Mouse (Mus musculus) midbrain, postnatal 0 days (tissue): ENCODE results near the gene Derl3. TPM values are rescaled to one million over a fixed set of nuclear protein-coding genes. Genes with fewer than 3 reads are reported as not detected.
A peak's percentile ranks its signal among the peaks of the same experiment; 100 is the strongest.

Source experiments
- ATAC-seq: fragments of 200-750 bp; cut with Nextera tagmentation; 2 replicates; pipeline ENCODE4 v1.8.0; 2017; ENCODE audit warnings: moderate number of reproducible peaks, mild to moderate bottlenecking, moderate TSS enrichment, moderate library complexity; ENCODE audit not compliant: low FRiP score
- DNase-seq: peaks from one replicate; pipeline ENCODE4 v3.0.0-alpha.2; 2015; ENCODE audit warnings: low spot score
- H3K27ac ChIP-seq: fragments of 300-500 bp; sonication (generic); 2 replicates; pipeline ENCODE4 v1.5.1; 2014; ENCODE audit warnings: low read depth, mild to moderate bottlenecking, low read length, mixed read lengths
- H3K27me3 ChIP-seq: fragments of 300-500 bp; sonication (generic); 2 replicates; pipeline ENCODE4 v1.6.1; 2014; ENCODE audit warnings: low read length, control low read depth, mixed read lengths; ENCODE audit not compliant: insufficient read depth
- H3K36me3 ChIP-seq: fragments of 300-500 bp; sonication (generic); 2 replicates; pipeline ENCODE4 v1.6.1; 2014; ENCODE audit warnings: low read length, control low read depth, mixed read lengths; ENCODE audit not compliant: insufficient read depth
- H3K4me1 ChIP-seq: fragments of 300-500 bp; sonication (generic); 2 replicates; pipeline ENCODE4 v1.6.1; 2014; ENCODE audit warnings: mild to moderate bottlenecking, control low read depth, antibody characterized with exemption, low read length, mixed read lengths; ENCODE audit not compliant: insufficient read depth
- H3K4me2 ChIP-seq: fragments of 300-500 bp; sonication (generic); 2 replicates; pipeline ENCODE4 v1.6.1; 2014; ENCODE audit warnings: low read depth, mild to moderate bottlenecking, low read length, mixed read lengths; ENCODE audit not compliant: poor library complexity, severe bottlenecking
- H3K4me3 ChIP-seq: fragments of 300-500 bp; sonication (generic); 2 replicates; pipeline ENCODE4 v1.5.1; 2014; ENCODE audit warnings: low read depth, mild to moderate bottlenecking, low read length, moderate library complexity
- H3K9ac ChIP-seq: fragments of 300-500 bp; sonication (generic); replicated peaks from 2 replicates; pipeline ENCODE4 v1.6.1; 2014; ENCODE audit warnings: mild to moderate bottlenecking, low read length, moderate library complexity, mixed read lengths; ENCODE audit not compliant: poor library complexity, severe bottlenecking
- H3K9me3 ChIP-seq: fragments of 300-500 bp; sonication (generic); 2 replicates; pipeline ENCODE4 v1.6.1; 2016; ENCODE audit warnings: low read length, control low read depth
- CTCF ChIP-seq: IDR thresholded peaks from 2 replicates; pipeline ENCODE4 v1.5.1; 2016; ENCODE audit warnings: antibody characterized with exemption, mild to moderate bottlenecking
- WGBS: fragments of 180-500 bp; shearing (Covaris S2); extraction: QIAGEN DNeasy Blood & Tissue Kit; methylation state at CpG from one replicate; pipeline ENCODE4 v1.1.7; 2014; 5-methylcytosine and 5-hydroxymethylcytosine counted together
- polyA plus RNA-seq: library from polyadenylated mRNA; unstranded; fragments of >200 nt; fragmentation: Nextera tagmentation; extraction: Ambion mirVana; gene quantifications from 2 replicates; pipeline ENCODE4 v1.2.1, GENCODE M21; 2015
- total RNA-seq: library from RNA; depleted of rRNA; stranded (reverse); fragments of >200 nt; gene quantifications from 2 replicates; pipeline ENCODE4 v1.2.3, GENCODE M21; 2014

The Derl3 gene
- total and polyA plus RNA-seq, 2 experiments from 2014 or later = 1.4 TPM

DNA sequence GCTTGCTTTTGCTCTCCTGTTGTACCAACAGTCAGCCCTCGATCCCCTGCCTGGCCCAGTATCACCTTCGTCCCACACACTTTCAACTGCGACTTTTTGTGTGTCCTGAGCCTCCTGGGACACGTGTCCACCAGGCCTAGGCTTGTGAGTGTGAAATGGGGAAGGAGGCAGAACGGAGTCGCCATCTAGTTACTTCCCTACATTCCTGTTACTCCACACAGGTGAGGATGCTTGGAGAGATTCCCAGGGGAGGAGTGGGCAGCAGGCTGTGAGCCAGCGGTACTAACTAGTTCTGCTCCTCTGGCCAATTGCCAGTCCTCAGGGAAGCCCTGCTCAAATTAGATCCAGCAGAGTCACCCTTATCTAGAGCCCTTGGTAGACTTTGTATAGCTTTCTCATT, 32.5 kb upstream of the Derl3 start:
- Histone ChIP-seq H3K4me3 (peak overlapping the region; percentile 49; the same call in 1 of the 2 replicates), H3K36me3 (peaks cover 15% of the 10 kb centered on the region; the same call in 1 of the 2 replicates), H3K4me1 (peaks cover 9% of the 10 kb centered on the region; the same call in 1 of the 2 replicates), H3K9me3 (no peaks in the 10 kb centered on the region), H3K4me2 (peak overlapping the region; percentile 64), H3K27ac (peak overlapping the region; percentile 39; the same call in 1 of the 2 replicates), H3K9ac (0 out of 2 replicates have a peak overlapping the region, but pooled peaks have one; percentile 9), H3K27me3 (no peaks in the 10 kb centered on the region)
- no peak for DNase-seq
- no peak for ATAC-seq
- no peak for TF ChIP-seq CTCF
- 14% methylated on average over 7 of the region's 7 CpGs for WGBS

DNA sequence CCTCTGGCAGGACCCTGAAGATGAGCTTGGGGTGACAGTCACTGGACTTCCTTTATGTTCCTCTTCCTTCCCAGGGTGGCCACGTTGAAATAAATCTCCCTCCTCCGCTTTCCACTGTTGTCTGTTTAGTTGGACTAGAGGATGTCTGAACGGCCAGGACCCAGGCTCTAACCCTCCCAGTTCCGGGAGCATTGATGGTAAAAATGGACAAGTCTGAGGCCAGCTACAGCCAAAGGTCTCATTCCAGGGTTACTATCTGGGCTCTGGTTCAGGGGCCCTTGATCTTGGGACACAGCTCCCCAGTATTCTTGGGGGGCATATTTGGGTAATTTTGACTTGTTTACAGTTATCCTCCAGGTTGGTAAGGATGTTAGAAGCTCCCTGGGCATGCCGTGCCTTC, 31.6 kb upstream of the Derl3 start:
- Histone ChIP-seq H3K27ac (no peak overlapping the region), H3K4me2 (no peak overlapping the region), H3K4me3 (no peak overlapping the region), H3K27me3 (no peaks in the 10 kb centered on the region), H3K9ac (no peak overlapping the region), H3K4me1 (peaks cover 9% of the 10 kb centered on the region; the same call in 1 of the 2 replicates), H3K9me3 (no peaks in the 10 kb centered on the region), H3K36me3 (peaks cover 7% of the 10 kb centered on the region; the same call in 1 of the 2 replicates)
- WGBS = 45% methylated on average over 5 of the region's 5 CpGs
- no peak for TF ChIP-seq CTCF
- no peak for DNase-seq
- ATAC-seq = no peak

DNA sequence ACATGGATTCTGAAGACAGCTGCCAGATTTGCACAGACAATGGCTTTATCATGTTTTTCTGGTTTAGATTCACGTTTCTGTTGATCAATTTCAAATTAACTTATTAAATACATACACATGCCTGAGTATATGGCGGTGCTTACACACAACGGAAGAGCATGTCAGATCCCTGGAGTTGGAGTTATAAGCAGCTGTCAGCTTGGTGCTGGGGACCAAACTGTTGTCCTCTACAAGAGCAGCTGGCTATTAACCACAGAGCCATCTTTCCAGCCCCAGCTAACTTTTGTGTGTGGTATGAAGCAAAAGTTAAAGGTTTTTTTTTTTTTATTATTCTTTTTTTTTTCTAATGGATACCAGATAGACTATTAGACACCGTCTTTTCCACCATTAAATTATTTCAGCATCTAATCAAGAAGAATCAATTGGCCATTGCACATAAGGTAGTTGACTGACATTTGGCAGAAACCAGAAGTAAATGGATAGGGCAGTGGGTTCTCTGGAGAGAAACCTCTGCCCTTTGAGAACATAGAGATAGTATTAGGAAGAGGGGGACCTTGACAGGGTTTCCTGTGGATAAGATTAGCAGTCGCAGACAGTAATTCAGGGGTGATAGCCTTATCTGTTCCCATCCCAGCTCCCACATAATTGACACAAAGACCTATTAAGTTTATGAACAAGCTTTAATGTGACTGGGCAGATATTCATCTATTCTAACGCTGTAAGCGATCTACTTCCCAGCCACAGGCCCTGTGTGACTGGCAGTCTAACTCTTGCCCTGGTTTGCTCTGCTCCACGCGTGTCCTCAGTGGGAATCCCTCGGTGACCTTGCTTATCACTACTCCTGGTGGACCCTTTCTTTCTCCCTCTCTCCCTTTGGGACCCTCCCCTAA, 20.9 kb upstream of the Derl3 start:
- H3K36me3 ChIP-seq = no peaks in the 10 kb centered on the region
- no peak for ATAC-seq
- peak overlapping the region; percentile 55; the same call in 1 of the 2 replicates for H3K9ac ChIP-seq
- H3K9me3 ChIP-seq = no peaks in the 10 kb centered on the region
- peak overlapping the region; percentile 31 for H3K4me3 ChIP-seq
- peak overlapping the region; percentile 67 for H3K4me2 ChIP-seq
- WGBS = 34% methylated on average over 10 of the region's 10 CpGs
- H3K4me1 ChIP-seq = peaks cover 4% of the 10 kb centered on the region; the same call in 1 of the 2 replicates
- TF ChIP-seq CTCF = no peak
- DNase-seq = no peak
- H3K27me3 ChIP-seq = no peaks in the 10 kb centered on the region
- H3K27ac ChIP-seq = peak overlapping the region; percentile 78; the same call in 1 of the 2 replicates

DNA sequence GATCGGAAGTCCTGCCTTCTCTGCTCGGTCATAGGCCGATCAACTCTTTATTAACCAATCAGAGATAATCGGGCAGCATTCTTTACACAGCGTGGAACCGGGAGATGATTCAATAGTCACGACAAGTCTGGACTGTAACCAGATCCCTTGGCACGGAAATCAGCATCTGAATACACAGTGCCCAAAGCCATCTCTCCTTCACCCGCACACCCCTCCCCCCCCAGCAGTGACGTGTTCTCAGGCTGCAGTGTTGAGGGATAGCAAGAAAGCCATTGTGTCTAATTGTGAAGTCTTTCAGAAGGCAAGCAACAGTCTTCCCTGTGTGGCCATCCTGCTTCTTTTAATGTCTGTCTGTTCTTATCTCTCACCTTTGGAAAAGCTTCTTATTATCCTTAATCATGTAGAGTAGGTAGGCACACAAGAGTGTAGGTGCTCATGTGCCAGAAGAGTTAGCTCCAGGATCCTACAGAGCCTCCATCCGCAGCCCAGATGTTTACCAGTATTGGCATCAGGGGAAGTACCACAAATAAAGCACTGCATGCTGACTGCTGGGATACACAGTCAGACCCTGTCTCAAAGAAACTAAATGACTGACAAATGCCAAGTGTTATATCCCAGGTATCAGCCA, 20.2 kb upstream of the Derl3 start:
- Histone ChIP-seq H3K4me1 (peaks cover 4% of the 10 kb centered on the region; the same call in 1 of the 2 replicates), H3K9ac (peak overlapping the region; percentile 55), H3K27ac (peak overlapping the region; percentile 78), H3K4me3 (peak overlapping the region; percentile 31), H3K9me3 (no peaks in the 10 kb centered on the region), H3K4me2 (peak overlapping the region; percentile 67), H3K36me3 (no peaks in the 10 kb centered on the region), H3K27me3 (no peaks in the 10 kb centered on the region)
- TF ChIP-seq CTCF = no peak
- ATAC-seq = peak; percentile 98
- DNase-seq = peak; percentile 98
- WGBS = under 1% methylated on average over 11 of the region's 11 CpGs

DNA sequence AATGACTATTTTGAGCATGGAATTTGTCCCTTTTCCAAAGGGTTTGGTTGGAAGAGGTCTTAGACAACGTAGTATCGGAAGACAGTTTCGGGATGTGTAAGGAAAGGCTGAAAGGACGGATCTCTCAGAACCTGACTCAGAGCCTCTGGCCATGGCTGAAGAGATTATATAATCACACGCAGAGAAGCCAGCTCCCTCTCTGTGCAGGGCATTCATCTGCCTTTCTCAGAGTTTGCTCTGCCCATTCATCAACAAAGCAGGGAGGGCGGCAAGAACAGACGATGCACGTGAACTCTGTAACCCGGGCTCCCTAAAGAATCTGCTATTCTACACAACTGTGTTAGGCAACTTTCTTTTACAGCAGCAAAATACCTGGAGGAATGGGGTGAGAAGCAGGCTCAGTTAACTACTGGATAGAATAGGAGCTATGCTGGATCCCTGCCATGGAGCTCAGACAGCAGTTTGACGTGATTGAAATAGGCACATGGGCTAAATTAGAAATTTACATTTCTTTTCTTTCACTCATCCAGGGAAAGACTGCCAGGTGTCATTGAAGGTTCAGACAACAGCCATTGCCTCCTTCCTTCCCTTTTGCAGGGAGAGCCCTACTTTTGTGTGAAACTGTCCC, 19.6 kb upstream of the Derl3 start:
- peak; percentile 33 for DNase-seq
- H3K36me3 ChIP-seq = no peaks in the 10 kb centered on the region
- no peak for TF ChIP-seq CTCF
- peaks cover 4% of the 10 kb centered on the region; the same call in 1 of the 2 replicates for H3K4me1 ChIP-seq
- H3K9ac ChIP-seq = peak overlapping the region; percentile 55
- peak overlapping the region; percentile 67 for H3K4me2 ChIP-seq
- no peaks in the 10 kb centered on the region for H3K27me3 ChIP-seq
- WGBS = 12% methylated on average over 10 of the region's 10 CpGs
- H3K27ac ChIP-seq = peak overlapping the region; percentile 78
- no peak for ATAC-seq
- peak overlapping the region; percentile 31 for H3K4me3 ChIP-seq
- no peaks in the 10 kb centered on the region for H3K9me3 ChIP-seq
